Mouse (Mus musculus) adrenal gland, postnatal 0 days (tissue): ENCODE measurements around the gene Arl5c. TPM values are rescaled to one million over a fixed set of nuclear protein-coding genes. Genes with fewer than 3 reads are reported as not detected.

Experiments used
- microRNA-seq: library from miRNA; unstranded; fragments of <30 nt; microRNA quantifications from one replicate; pipeline ENCODE4, GENCODE M21; 2016; ENCODE audit warnings: borderline replicate concordance; ENCODE audit not compliant: insufficient number of aligned reads
- polyA plus RNA-seq: library from polyadenylated mRNA; unstranded; fragments of >200 nt; fragmentation: Nextera tagmentation; extraction: Ambion mirVana; gene quantifications from 2 replicates; pipeline ENCODE4 v1.2.1, GENCODE M21; 2015

Arl5c gene
- polyA plus RNA-seq: 8.8 and 13.2 TPM in 2 replicates

GRCm38 (mm10) chr11:97995564-97996288 lies at the start of gene Arl5c:
Arl5c (minus strand) TSS chr11:97996181.

GRCm38 (mm10) chr11:98026570-98027296 lies 30.8 kb upstream of the Arl5c start, which contains the start of gene Rpl19:
Rpl19 (plus strand) TSS chr11:98026710.

GRCm38 (mm10) chr11:98022555-98023371 lies 26.8 kb upstream of the Arl5c start, which contains the start of gene Cacnb1:
Cacnb1 (minus strand) TSS chr11:98023034.

GRCm38 (mm10) chr11:97985727-97986677 lies 10.0 kb downstream of the Arl5c start, which contains the start of gene Plxdc1:
Plxdc1 (minus strand) TSS chr11:97986444.

Small RNA genes lying within 50 kb of the gene (microRNA-seq; reads per million reads assigned to microRNA genes)
- gene Gm22461: not detected
- gene Gm27597: not detected

Other genes with a start within 250 kb of the Arl5c start
- 11.5 and 17.0 TPM in 2 replicates for gene Cwc25, start 229.6 kb downstream of the Arl5c start, polyA plus RNA-seq
- gene 1700001P01Rik, start 220.3 kb downstream of the Arl5c start, polyA plus RNA-seq: not detected in 2 replicates
- 693 and 816 TPM in 2 replicates for gene Rpl23, start 213.7 kb downstream of the Arl5c start, polyA plus RNA-seq
- gene Lasp1, start 197.2 kb downstream of the Arl5c start, polyA plus RNA-seq: 59.8 and 83.6 TPM in 2 replicates
- gene B230217C12Rik, start 155.4 kb downstream of the Arl5c start, polyA plus RNA-seq: 6.8 and 7.8 TPM in 2 replicates
- gene Fbxo47, start 112.0 kb downstream of the Arl5c start, polyA plus RNA-seq: 0.27 and 1.0 TPM in 2 replicates
- 2.3 and 4.6 TPM in 2 replicates for gene Plxdc1, start 9.7 kb downstream of the Arl5c start, polyA plus RNA-seq
- 10.4 and 14.5 TPM in 2 replicates for gene Cacnb1, start 26.9 kb upstream of the Arl5c start, polyA plus RNA-seq
- gene Rpl19, start 30.5 kb upstream of the Arl5c start, polyA plus RNA-seq: 1,043 and 1,145 TPM in 2 replicates
- 0.49 and 0.79 TPM in 2 replicates for gene Stac2, start 57.3 kb upstream of the Arl5c start, polyA plus RNA-seq
- gene Fbxl20, start 154.2 kb upstream of the Arl5c start, polyA plus RNA-seq: 11.7 and 17.9 TPM in 2 replicates
- 25.1 and 40.3 TPM in 2 replicates for gene Med1, start 197.1 kb upstream of the Arl5c start, polyA plus RNA-seq
- gene Cdk12, start 206.9 kb upstream of the Arl5c start, polyA plus RNA-seq: 4.3 and 6.8 TPM in 2 replicates